Mouse (Mus musculus): ENCODE measurements around the gene Atp2a2. TPM values are rescaled to one million over a fixed set of nuclear protein-coding genes. Genes with fewer than 3 reads are reported as not detected.
A peak's percentile ranks its signal among the peaks of the same experiment; 100 is the strongest.
"Not testable (repeated sequence)": the region's sequence is repeated elsewhere in the genome, so short reads cannot be mapped to it uniquely, and the experiment has no call there.

Gene Atp2a2
- total RNA-seq, 1 experiment = 372 TPM

GRCm38 (mm10) chr5:122460656-122461055 lies 41.4 kb downstream of the Atp2a2 start:
- in situ Hi-C loops (cut with MboI; ENCODE audit: low sequenced_read_pairs in 2 of 2, unreplicated experiment in 2 of 2) = loop anchor here in 1 of 2 experiments (25.0 kb wide), 1 partner anchor 1952 kb away; no protein-coding TSS in a partner anchor
- no peak overlapping the region for H3K27ac ChIP-seq (ENCODE audit: insufficient read depth, low read depth, low read length, poor library complexity, severe bottlenecking)
- DNase-seq (ENCODE audit: low read depth, low spot score) = no peak

GRCm38 (mm10) chr5:122459335-122459734 lies 42.7 kb downstream of the Atp2a2 start:
- TF ChIP-seq ZNF384 (IDR thresholded peaks at IDR 0.05; ENCODE audit: low read depth, low read length) (no peak), CHD2 (IDR thresholded peaks at IDR 0.05; ENCODE audit: low read depth, low read length) (no peak), MAFK (IDR thresholded peaks at IDR 0.05; ENCODE audit: insufficient read depth, low read depth, low read length) (no peak), ZC3H11A (IDR thresholded peaks at IDR 0.05; ENCODE audit: borderline replicate concordance, low read depth, low read length) (no peak), HCFC1 (IDR thresholded peaks at IDR 0.05; ENCODE audit: borderline replicate concordance, insufficient read depth, low read length) (no peak)
- Histone ChIP-seq H3K4me3 (ENCODE audit: insufficient read depth in 1 of 2, low read depth in 1 of 2, low read length in 2 of 2, poor library complexity in 1 of 2, severe bottlenecking in 1 of 2) (no peak overlapping the region), H3K36me3 (ENCODE audit: control insufficient read depth, insufficient read depth, low read length, poor library complexity, severe bottlenecking) (peaks cover 80% of the 10 kb centered on the region), H3K27ac (ENCODE audit: insufficient read depth, low read depth, low read length, poor library complexity, severe bottlenecking) (no peak overlapping the region), H3K4me1 (ENCODE audit: control insufficient read depth in 2 of 2, insufficient read depth in 2 of 2, low read length in 2 of 2, poor library complexity in 1 of 2) (peaks cover 3 to 18% of the 10 kb centered on the region in 2 experiments), H3K9ac (ENCODE audit: insufficient read depth, low read depth, low read length, poor library complexity, severe bottlenecking) (no peak overlapping the region), H3K9me3 (ENCODE audit: control insufficient read depth, insufficient read depth, low read depth, low read length) (no peaks in the 10 kb centered on the region)
- in situ Hi-C loops (cut with MboI; ENCODE audit: low sequenced_read_pairs in 2 of 2, unreplicated experiment in 2 of 2) = loop anchor here in 1 of 2 experiments (25.0 kb wide), 1 partner anchor 1953 kb away; no protein-coding TSS in a partner anchor
- DNase-seq (ENCODE audit: low read depth, low spot score) = no peak

More at GRCm38 (mm10) chr5:122460656-122461055, 41.4 kb downstream of the Atp2a2 start:
- Histone ChIP-seq H3K9ac (ENCODE audit: insufficient read depth, low read depth, low read length, poor library complexity, severe bottlenecking) (no peak overlapping the region), H3K4me3 (ENCODE audit: insufficient read depth in 1 of 2, low read depth in 1 of 2, low read length in 2 of 2, poor library complexity in 1 of 2, severe bottlenecking in 1 of 2) (no peak overlapping the region), H3K9me3 (ENCODE audit: control insufficient read depth, insufficient read depth, low read depth, low read length) (no peaks in the 10 kb centered on the region), H3K36me3 (ENCODE audit: control insufficient read depth, insufficient read depth, low read length, poor library complexity, severe bottlenecking) (peaks cover 79% of the 10 kb centered on the region), H3K4me1 (ENCODE audit: control insufficient read depth in 2 of 2, insufficient read depth in 2 of 2, low read length in 2 of 2, poor library complexity in 1 of 2) (peaks cover 1 to 5% of the 10 kb centered on the region in 2 experiments; a peak in 2 of 4 replicates)
- no peak for TF ChIP-seq ZC3H11A (IDR thresholded peaks at IDR 0.05; ENCODE audit: borderline replicate concordance, low read depth, low read length)
- TF ChIP-seq MAFK (IDR thresholded peaks at IDR 0.05; ENCODE audit: insufficient read depth, low read depth, low read length) = no peak
- no peak for TF ChIP-seq HCFC1 (IDR thresholded peaks at IDR 0.05; ENCODE audit: borderline replicate concordance, insufficient read depth, low read length)
- no peak for TF ChIP-seq ZNF384 (IDR thresholded peaks at IDR 0.05; ENCODE audit: low read depth, low read length)
- TF ChIP-seq CHD2 (IDR thresholded peaks at IDR 0.05; ENCODE audit: low read depth, low read length) = no peak

DNA sequence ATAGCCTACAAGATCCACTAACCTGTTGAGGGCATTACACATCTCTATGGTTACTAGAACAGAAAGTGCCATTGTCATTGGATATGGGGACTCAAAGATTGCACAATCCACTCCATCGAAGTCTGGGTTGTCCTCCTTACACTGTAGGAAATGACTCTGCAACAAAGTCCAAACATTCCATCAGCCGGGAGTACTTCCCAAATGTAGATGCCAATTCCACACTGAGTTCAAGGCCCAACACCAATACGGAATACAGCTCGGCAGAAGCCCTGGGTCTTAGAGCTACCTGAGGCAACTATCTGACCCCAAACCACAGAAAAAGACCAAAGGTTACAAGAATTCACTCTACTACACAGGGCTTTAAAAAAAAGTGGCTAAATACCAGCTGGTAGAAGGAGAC lies 44.0 kb downstream of the Atp2a2 start:
- peaks cover 75% of the 10 kb centered on the region for H3K36me3 ChIP-seq (ENCODE audit: control insufficient read depth, insufficient read depth, low read length, poor library complexity, severe bottlenecking)
- TF ChIP-seq HCFC1 (IDR thresholded peaks at IDR 0.05; ENCODE audit: borderline replicate concordance, insufficient read depth, low read length) (no peak), ZNF384 (IDR thresholded peaks at IDR 0.05; ENCODE audit: low read depth, low read length) (no peak), ZC3H11A (IDR thresholded peaks at IDR 0.05; ENCODE audit: borderline replicate concordance, low read depth, low read length) (no peak), MAFK (IDR thresholded peaks at IDR 0.05; ENCODE audit: insufficient read depth, low read depth, low read length) (no peak), CHD2 (IDR thresholded peaks at IDR 0.05; ENCODE audit: low read depth, low read length) (no peak)
- H3K27ac ChIP-seq (ENCODE audit: insufficient read depth, low read depth, low read length, poor library complexity, severe bottlenecking) = no peak overlapping the region
- in situ Hi-C loops (cut with MboI; ENCODE audit: low sequenced_read_pairs in 2 of 2, unreplicated experiment in 2 of 2) = loop anchor here in 1 of 2 experiments (25.0 kb wide), 1 partner anchor 1954 kb away; no protein-coding TSS in a partner anchor
- no peak overlapping the region for H3K9ac ChIP-seq (ENCODE audit: insufficient read depth, low read depth, low read length, poor library complexity, severe bottlenecking)
- peaks cover 6 to 19% of the 10 kb centered on the region in 2 experiments for H3K4me1 ChIP-seq (ENCODE audit: control insufficient read depth in 2 of 2, insufficient read depth in 2 of 2, low read length in 2 of 2, poor library complexity in 1 of 2)
- H3K9me3 ChIP-seq (ENCODE audit: control insufficient read depth, insufficient read depth, low read depth, low read length) = no peaks in the 10 kb centered on the region
- no peak for DNase-seq (ENCODE audit: low read depth, low spot score)
- H3K4me3 ChIP-seq (ENCODE audit: insufficient read depth in 1 of 2, low read depth in 1 of 2, low read length in 2 of 2, poor library complexity in 1 of 2, severe bottlenecking in 1 of 2) = no peak overlapping the region

- DNase-seq (ENCODE audit: low read depth, low spot score); H3K9me3 ChIP-seq (ENCODE audit: control insufficient read depth, insufficient read depth, low read depth, low read length); H3K9ac ChIP-seq (ENCODE audit: insufficient read depth, low read depth, low read length, poor library complexity, severe bottlenecking); H3K4me3 ChIP-seq (ENCODE audit: insufficient read depth in 1 of 2, low read depth in 1 of 2, low read length in 2 of 2, poor library complexity in 1 of 2, severe bottlenecking in 1 of 2); H3K27ac ChIP-seq (ENCODE audit: insufficient read depth, low read depth, low read length, poor library complexity, severe bottlenecking): not testable (repeated sequence)
- H3K36me3 ChIP-seq (ENCODE audit: control insufficient read depth, insufficient read depth, low read length, poor library complexity, severe bottlenecking) = peaks cover 72% of the 10 kb centered on the region
- in situ Hi-C loops (cut with MboI; ENCODE audit: low sequenced_read_pairs in 2 of 2, unreplicated experiment in 2 of 2) = loop anchor here in 1 of 2 experiments (25.0 kb wide), 1 partner anchor 1955 kb away; no protein-coding TSS in a partner anchor
- peaks cover 11 to 25% of the 10 kb centered on the region in 2 experiments for H3K4me1 ChIP-seq (ENCODE audit: control insufficient read depth in 2 of 2, insufficient read depth in 2 of 2, low read length in 2 of 2, poor library complexity in 1 of 2)
Measured at GRCm38 (mm10) chr5:122457054-122457453, 45.0 kb downstream of the Atp2a2 start.

DNA sequence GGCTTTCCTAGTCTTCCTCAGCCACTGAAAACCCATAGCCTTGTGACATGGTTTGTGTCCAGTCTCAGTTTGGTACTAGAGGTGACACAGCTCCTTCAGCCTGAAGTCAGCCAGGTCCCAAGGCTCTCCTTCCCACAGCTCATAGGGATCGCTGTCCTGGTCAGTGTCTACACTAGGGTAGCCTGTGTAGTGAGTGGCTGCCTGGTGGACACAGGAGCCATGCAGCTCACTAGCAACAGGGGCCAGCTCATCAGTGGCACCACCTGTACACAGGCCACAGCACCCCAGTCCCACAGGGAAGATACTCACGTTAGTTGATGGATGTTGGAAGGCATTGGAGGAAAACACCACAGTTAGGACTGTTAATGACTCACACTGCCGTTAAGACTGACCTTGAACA lies 46.4 kb downstream of the Atp2a2 start:
- TF ChIP-seq MAFK (IDR thresholded peaks at IDR 0.05; ENCODE audit: insufficient read depth, low read depth, low read length) (no peak), ZNF384 (IDR thresholded peaks at IDR 0.05; ENCODE audit: low read depth, low read length) (no peak), HCFC1 (IDR thresholded peaks at IDR 0.05; ENCODE audit: borderline replicate concordance, insufficient read depth, low read length) (no peak), CHD2 (IDR thresholded peaks at IDR 0.05; ENCODE audit: low read depth, low read length) (no peak), ZC3H11A (IDR thresholded peaks at IDR 0.05; ENCODE audit: borderline replicate concordance, low read depth, low read length) (no peak)
- peaks cover 66% of the 10 kb centered on the region for H3K36me3 ChIP-seq (ENCODE audit: control insufficient read depth, insufficient read depth, low read length, poor library complexity, severe bottlenecking)
- no peaks in the 10 kb centered on the region for H3K9me3 ChIP-seq (ENCODE audit: control insufficient read depth, insufficient read depth, low read depth, low read length)
- H3K4me3 ChIP-seq (ENCODE audit: insufficient read depth in 1 of 2, low read depth in 1 of 2, low read length in 2 of 2, poor library complexity in 1 of 2, severe bottlenecking in 1 of 2) = no peak overlapping the region
- peak overlapping the region; percentile 75; the same call in 1 of the 2 replicates for H3K27ac ChIP-seq (ENCODE audit: insufficient read depth, low read depth, low read length, poor library complexity, severe bottlenecking)
- no peak overlapping the region for H3K9ac ChIP-seq (ENCODE audit: insufficient read depth, low read depth, low read length, poor library complexity, severe bottlenecking)
- in situ Hi-C loops (cut with MboI; ENCODE audit: low sequenced_read_pairs in 2 of 2, unreplicated experiment in 2 of 2) = loop anchor here in 1 of 2 experiments (25.0 kb wide), 1 partner anchor 1957 kb away; no protein-coding TSS in a partner anchor
- no peak for DNase-seq (ENCODE audit: low read depth, low spot score)
- H3K4me1 ChIP-seq (ENCODE audit: control insufficient read depth in 2 of 2, insufficient read depth in 2 of 2, low read length in 2 of 2, poor library complexity in 1 of 2) = peaks cover 17 to 32% of the 10 kb centered on the region in 2 experiments

Data from ES-E14 (cell line).